Mouse (Mus musculus): ENCODE measurements around the gene Dicer1. TPM values are rescaled to one million over a fixed set of nuclear protein-coding genes. Genes with fewer than 3 reads are reported as not detected.

Dicer1 gene
- polyA plus RNA-seq, 1 experiment = 5.1 TPM

- TF ChIP-seq POLR2AphosphoS2 (IDR thresholded peaks at IDR 0.05; ENCODE audit: insufficient read length, low read depth) (no peak), E2F4 (IDR thresholded peaks at IDR 0.05; ENCODE audit: insufficient read depth) (no peak), CEBPB (IDR thresholded peaks at IDR 0.05; ENCODE audit: insufficient read depth, poor library complexity, severe bottlenecking) (no peak), POLR2A (IDR thresholded peaks at IDR 0.05; ENCODE audit: insufficient read length, low read depth) (no peak), TCF3 (IDR thresholded peaks at IDR 0.05; ENCODE audit: insufficient read length, low read depth) (no peak), REST (IDR thresholded peaks at IDR 0.05; ENCODE audit: insufficient read depth, insufficient read length) (no peak), MAX (IDR thresholded peaks at IDR 0.05; ENCODE audit: low read depth) (no peak), USF1 (IDR thresholded peaks at IDR 0.05; ENCODE audit: low read depth) (no peak), TCF12 (IDR thresholded peaks at IDR 0.05; ENCODE audit: insufficient read depth, poor library complexity, severe bottlenecking) (no peak), MYOG (IDR thresholded peaks at IDR 0.05; ENCODE audit: control insufficient read depth in 1 of 3, insufficient read depth in 1 of 3, insufficient read length in 2 of 3, low read depth in 2 of 3) (no peak), MYOD1 (IDR thresholded peaks at IDR 0.05; ENCODE audit: control insufficient read depth in 1 of 3, insufficient read length in 2 of 3, low read depth in 2 of 3) (no peak)
- H3K36me3 ChIP-seq (ENCODE audit: control insufficient read depth, insufficient read depth) = no peaks in the 10 kb centered on the region
- no peak overlapping the region for H3K4me3 ChIP-seq
- H3K27me3 ChIP-seq (ENCODE audit: control insufficient read depth, insufficient read depth, insufficient read length) = peaks cover 24% of the 10 kb centered on the region
- H3K79me2 ChIP-seq (ENCODE audit: control insufficient read depth, insufficient read depth) = no peaks in the 10 kb centered on the region
- no peak overlapping the region for H3ac ChIP-seq (ENCODE audit: control insufficient read depth, insufficient read length)
- no peak overlapping the region for H3K4me2 ChIP-seq (ENCODE audit: low read depth)
Measured at GRCm38 (mm10) chr12:104794957-104795356, 43.2 kb upstream of the Dicer1 start.

GRCm38 (mm10) chr12:104793486-104793885, 41.7 kb upstream of the Dicer1 start:
- Histone ChIP-seq H3K4me2 (ENCODE audit: low read depth) (no peak overlapping the region), H3ac (ENCODE audit: control insufficient read depth, insufficient read length) (no peak overlapping the region), H3K27me3 (ENCODE audit: control insufficient read depth, insufficient read depth, insufficient read length) (peaks cover 24% of the 10 kb centered on the region), H3K36me3 (ENCODE audit: control insufficient read depth, insufficient read depth) (no peaks in the 10 kb centered on the region), H3K4me3 (no peak overlapping the region), H3K79me2 (ENCODE audit: control insufficient read depth, insufficient read depth) (no peaks in the 10 kb centered on the region)
- no peak for TF ChIP-seq USF1 (IDR thresholded peaks at IDR 0.05; ENCODE audit: low read depth)
- no peak for TF ChIP-seq TCF12 (IDR thresholded peaks at IDR 0.05; ENCODE audit: insufficient read depth, poor library complexity, severe bottlenecking)
- no peak for TF ChIP-seq POLR2AphosphoS2 (IDR thresholded peaks at IDR 0.05; ENCODE audit: insufficient read length, low read depth)
- no peak for TF ChIP-seq MAX (IDR thresholded peaks at IDR 0.05; ENCODE audit: low read depth)
- TF ChIP-seq TCF3 (IDR thresholded peaks at IDR 0.05; ENCODE audit: insufficient read length, low read depth) = no peak
- no peak for TF ChIP-seq CEBPB (IDR thresholded peaks at IDR 0.05; ENCODE audit: insufficient read depth, poor library complexity, severe bottlenecking)
- TF ChIP-seq E2F4 (IDR thresholded peaks at IDR 0.05; ENCODE audit: insufficient read depth) = no peak
- TF ChIP-seq REST (IDR thresholded peaks at IDR 0.05; ENCODE audit: insufficient read depth, insufficient read length) = no peak
- TF ChIP-seq MYOG (IDR thresholded peaks at IDR 0.05; ENCODE audit: control insufficient read depth in 1 of 3, insufficient read depth in 1 of 3, insufficient read length in 2 of 3, low read depth in 2 of 3) = no peak
- TF ChIP-seq POLR2A (IDR thresholded peaks at IDR 0.05; ENCODE audit: insufficient read length, low read depth) = no peak

- Histone ChIP-seq H3K36me3 (ENCODE audit: control insufficient read depth, insufficient read depth) (no peaks in the 10 kb centered on the region), H3K79me2 (ENCODE audit: control insufficient read depth, insufficient read depth) (no peaks in the 10 kb centered on the region), H3K27me3 (ENCODE audit: control insufficient read depth, insufficient read depth, insufficient read length) (peaks cover 54% of the 10 kb centered on the region)
Measured at GRCm38 (mm10) chr12:104777603-104778002, 25.9 kb upstream of the Dicer1 start.

GRCm38 (mm10) chr12:104771941-104772340, 20.2 kb upstream of the Dicer1 start:
- Histone ChIP-seq H3K79me2 (ENCODE audit: control insufficient read depth, insufficient read depth) (no peaks in the 10 kb centered on the region), H3K27me3 (ENCODE audit: control insufficient read depth, insufficient read depth, insufficient read length) (peaks cover 39% of the 10 kb centered on the region), H3K36me3 (ENCODE audit: control insufficient read depth, insufficient read depth) (no peaks in the 10 kb centered on the region), H3K4me2 (ENCODE audit: low read depth) (no peak overlapping the region), H3ac (ENCODE audit: control insufficient read depth, insufficient read length) (no peak overlapping the region), H3K4me3 (no peak overlapping the region)
- no peak for TF ChIP-seq TCF3 (IDR thresholded peaks at IDR 0.05; ENCODE audit: insufficient read length, low read depth)
- no peak for TF ChIP-seq SRF (IDR thresholded peaks at IDR 0.05; ENCODE audit: control insufficient read depth, insufficient read length, low read depth)
- no peak for TF ChIP-seq REST (IDR thresholded peaks at IDR 0.05; ENCODE audit: insufficient read depth, insufficient read length)

More at GRCm38 (mm10) chr12:104777603-104778002, 25.9 kb upstream of the Dicer1 start:
- Histone ChIP-seq H3ac (ENCODE audit: control insufficient read depth, insufficient read length) (no peak overlapping the region), H3K4me2 (ENCODE audit: low read depth) (no peak overlapping the region), H3K4me3 (no peak overlapping the region)
- TF ChIP-seq POLR2A (IDR thresholded peaks at IDR 0.05; ENCODE audit: insufficient read length, low read depth) (no peak), POLR2AphosphoS2 (IDR thresholded peaks at IDR 0.05; ENCODE audit: insufficient read length, low read depth) (no peak), REST (IDR thresholded peaks at IDR 0.05; ENCODE audit: insufficient read depth, insufficient read length) (no peak), CEBPB (IDR thresholded peaks at IDR 0.05; ENCODE audit: insufficient read depth, poor library complexity, severe bottlenecking) (no peak), MAX (IDR thresholded peaks at IDR 0.05; ENCODE audit: low read depth) (no peak), SRF (IDR thresholded peaks at IDR 0.05; ENCODE audit: control insufficient read depth, insufficient read length, low read depth) (no peak), MYOG (IDR thresholded peaks at IDR 0.05; ENCODE audit: control insufficient read depth in 1 of 3, insufficient read depth in 1 of 3, insufficient read length in 2 of 3, low read depth in 2 of 3) (no peak), E2F4 (IDR thresholded peaks at IDR 0.05; ENCODE audit: insufficient read depth) (no peak), USF1 (IDR thresholded peaks at IDR 0.05; ENCODE audit: low read depth) (no peak), MYOD1 (IDR thresholded peaks at IDR 0.05; ENCODE audit: control insufficient read depth in 1 of 3, insufficient read length in 2 of 3, low read depth in 2 of 3) (no peak), TCF3 (IDR thresholded peaks at IDR 0.05; ENCODE audit: insufficient read length, low read depth) (no peak), TCF12 (IDR thresholded peaks at IDR 0.05; ENCODE audit: insufficient read depth, poor library complexity, severe bottlenecking) (no peak)

- Histone ChIP-seq H3ac (ENCODE audit: control insufficient read depth, insufficient read length) (no peak overlapping the region), H3K27me3 (ENCODE audit: control insufficient read depth, insufficient read depth, insufficient read length) (peaks cover 23% of the 10 kb centered on the region), H3K4me3 (no peak overlapping the region), H3K36me3 (ENCODE audit: control insufficient read depth, insufficient read depth) (no peaks in the 10 kb centered on the region), H3K4me2 (ENCODE audit: low read depth) (no peak overlapping the region), H3K79me2 (ENCODE audit: control insufficient read depth, insufficient read depth) (no peaks in the 10 kb centered on the region)
- TF ChIP-seq TCF12 (IDR thresholded peaks at IDR 0.05; ENCODE audit: insufficient read depth, poor library complexity, severe bottlenecking) (no peak), SRF (IDR thresholded peaks at IDR 0.05; ENCODE audit: control insufficient read depth, insufficient read length, low read depth) (no peak), CEBPB (IDR thresholded peaks at IDR 0.05; ENCODE audit: insufficient read depth, poor library complexity, severe bottlenecking) (no peak), POLR2AphosphoS2 (IDR thresholded peaks at IDR 0.05; ENCODE audit: insufficient read length, low read depth) (no peak), USF1 (IDR thresholded peaks at IDR 0.05; ENCODE audit: low read depth) (no peak), MYOG (IDR thresholded peaks at IDR 0.05; ENCODE audit: control insufficient read depth in 1 of 3, insufficient read depth in 1 of 3, insufficient read length in 2 of 3, low read depth in 2 of 3) (no peak), MAX (IDR thresholded peaks at IDR 0.05; ENCODE audit: low read depth) (no peak), E2F4 (IDR thresholded peaks at IDR 0.05; ENCODE audit: insufficient read depth) (no peak), POLR2A (IDR thresholded peaks at IDR 0.05; ENCODE audit: insufficient read length, low read depth) (no peak), TCF3 (IDR thresholded peaks at IDR 0.05; ENCODE audit: insufficient read length, low read depth) (no peak), REST (IDR thresholded peaks at IDR 0.05; ENCODE audit: insufficient read depth, insufficient read length) (no peak), MYOD1 (IDR thresholded peaks at IDR 0.05; ENCODE audit: control insufficient read depth in 1 of 3, insufficient read length in 2 of 3, low read depth in 2 of 3) (no peak)
Measured at GRCm38 (mm10) chr12:104769201-104769785, 17.5 kb upstream of the Dicer1 start.
